Mouse (Mus musculus) skeletal muscle tissue, adult 2 months (tissue): Measurements from ENCODE around the gene Topbp1.
A peak's percentile ranks its signal among the peaks of the same experiment; 100 is the strongest.
"Not testable (repeated sequence)": the region's sequence is repeated elsewhere in the genome, so short reads cannot be mapped to it uniquely, and the experiment has no call there.

ENCODE experiments used
- DNase-seq: peaks from one replicate; pipeline ENCODE4 v3.0.0-alpha.2; 2012; ENCODE audit warnings: low read depth, low spot score

Topbp1 gene

GRCm38 (mm10) chr9:103348791-103349190 lies 43.8 kb downstream of the Topbp1 start:
- DNase-seq = no peak

GRCm38 (mm10) chr9:103353500-103354260 lies 48.7 kb downstream of the Topbp1 start:
- DNase-seq = not testable (repeated sequence)

DNA sequence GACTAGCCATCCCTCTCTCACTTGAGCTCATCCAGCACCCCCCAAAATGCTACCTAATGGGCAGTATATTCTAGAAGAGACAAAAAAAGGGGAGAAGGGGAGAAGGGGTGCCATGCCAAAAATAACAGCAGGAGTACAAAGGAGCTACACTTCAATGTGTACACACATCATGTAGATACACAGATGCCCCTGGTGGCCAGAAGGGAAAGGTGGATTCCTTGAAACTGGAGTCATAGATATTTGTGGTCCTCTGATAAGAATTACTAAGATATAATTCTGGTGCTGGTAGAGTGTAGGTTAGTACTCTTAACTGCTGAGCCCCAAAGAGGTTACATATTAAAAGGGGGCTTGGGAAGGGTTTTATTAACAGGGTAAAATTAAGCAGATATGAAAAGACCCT lies 52.9 kb downstream of the Topbp1 start:
- no peak for DNase-seq

- DNase-seq = no peak
Observed at GRCm38 (mm10) chr9:103358545-103358944, 53.5 kb downstream of the Topbp1 start.

- no peak for DNase-seq
Observed at GRCm38 (mm10) chr9:103360642-103361041, 55.6 kb downstream of the Topbp1 start.

DNA sequence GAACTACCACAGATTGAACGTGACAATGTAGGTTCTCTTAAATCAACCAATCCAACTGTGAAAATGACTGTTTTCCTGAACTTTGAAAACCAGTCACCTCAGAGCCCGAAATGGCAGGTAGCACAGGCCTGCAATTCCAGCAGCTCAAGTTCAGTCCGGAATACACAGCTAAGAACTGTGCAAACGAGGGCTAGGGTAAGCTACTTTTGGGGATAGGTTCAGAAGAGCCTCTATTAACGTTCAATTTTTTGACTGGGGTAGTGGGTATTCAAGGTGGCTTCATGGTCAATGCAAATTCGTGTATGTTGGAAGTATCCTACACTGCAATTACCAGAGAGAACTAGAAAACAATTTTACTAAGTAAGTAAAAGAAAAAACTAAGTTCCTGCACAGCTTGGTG lies 58.1 kb downstream of the Topbp1 start:
- DNase-seq = no peak

- DNase-seq = no peak
Observed at GRCm38 (mm10) chr9:103363730-103364417, 58.9 kb downstream of the Topbp1 start.

- DNase-seq = peak; percentile 51
Observed at GRCm38 (mm10) chr9:103364601-103365289, 59.7 kb downstream of the Topbp1 start.

DNA sequence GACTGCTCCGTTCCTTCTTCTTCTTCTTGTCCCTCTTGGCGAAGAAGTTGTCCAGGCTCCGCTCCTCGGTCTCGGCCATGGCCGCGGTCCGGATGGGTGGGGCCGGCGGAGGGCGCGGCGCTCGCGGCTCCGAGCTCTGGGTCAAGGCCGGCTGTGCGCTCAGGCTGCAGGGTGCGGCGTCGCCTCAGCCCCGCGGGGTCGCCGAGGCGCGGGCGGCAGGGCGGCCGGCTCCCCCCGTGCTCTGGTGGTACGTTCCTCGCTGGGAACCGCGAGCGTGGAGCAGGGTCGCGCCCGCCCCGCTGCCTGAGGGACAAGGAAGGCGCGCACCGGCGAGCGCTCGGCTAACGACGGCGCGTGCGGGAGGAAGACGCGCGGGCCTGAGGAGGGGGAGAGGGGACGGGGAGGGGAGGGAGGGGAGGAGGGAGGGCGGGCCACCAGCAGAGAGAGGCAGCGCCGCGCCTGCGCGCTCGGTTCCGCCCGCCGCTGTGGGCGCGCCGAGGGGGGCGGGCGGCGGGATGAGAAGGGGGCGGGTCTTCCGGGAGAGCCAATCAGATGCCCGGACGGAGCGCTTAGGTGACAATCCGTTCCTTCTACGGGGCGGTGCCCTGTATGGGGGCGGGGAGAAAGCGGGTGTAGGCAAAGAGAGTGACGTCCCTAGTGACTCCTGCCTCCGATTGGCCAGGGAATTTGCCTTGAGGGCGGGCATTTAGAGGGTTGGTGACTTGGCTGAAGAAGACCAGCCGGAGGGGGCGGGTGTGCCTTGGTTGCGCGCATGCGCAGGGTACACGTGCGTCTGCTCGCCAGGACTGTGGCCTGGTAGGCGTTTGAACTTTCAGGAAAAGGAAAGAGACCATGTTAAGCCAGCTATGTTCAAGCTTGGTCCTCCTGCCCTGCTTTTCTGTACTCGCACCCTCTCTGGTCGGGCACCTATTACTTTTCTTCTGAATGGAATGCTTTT lies 60.6 kb downstream of the Topbp1 start, which contains the start of gene Cdv3:
TSS of gene Cdv3 (minus strand) at position 551 of the 958 bp plus-strand sequence.
- peak; percentile 100 for DNase-seq

GRCm38 (mm10) chr9:103366356-103366755 lies 61.3 kb downstream of the Topbp1 start:
- DNase-seq = no peak

GRCm38 (mm10) chr9:103369951-103370350 lies 64.9 kb downstream of the Topbp1 start:
- DNase-seq = no peak

DNA sequence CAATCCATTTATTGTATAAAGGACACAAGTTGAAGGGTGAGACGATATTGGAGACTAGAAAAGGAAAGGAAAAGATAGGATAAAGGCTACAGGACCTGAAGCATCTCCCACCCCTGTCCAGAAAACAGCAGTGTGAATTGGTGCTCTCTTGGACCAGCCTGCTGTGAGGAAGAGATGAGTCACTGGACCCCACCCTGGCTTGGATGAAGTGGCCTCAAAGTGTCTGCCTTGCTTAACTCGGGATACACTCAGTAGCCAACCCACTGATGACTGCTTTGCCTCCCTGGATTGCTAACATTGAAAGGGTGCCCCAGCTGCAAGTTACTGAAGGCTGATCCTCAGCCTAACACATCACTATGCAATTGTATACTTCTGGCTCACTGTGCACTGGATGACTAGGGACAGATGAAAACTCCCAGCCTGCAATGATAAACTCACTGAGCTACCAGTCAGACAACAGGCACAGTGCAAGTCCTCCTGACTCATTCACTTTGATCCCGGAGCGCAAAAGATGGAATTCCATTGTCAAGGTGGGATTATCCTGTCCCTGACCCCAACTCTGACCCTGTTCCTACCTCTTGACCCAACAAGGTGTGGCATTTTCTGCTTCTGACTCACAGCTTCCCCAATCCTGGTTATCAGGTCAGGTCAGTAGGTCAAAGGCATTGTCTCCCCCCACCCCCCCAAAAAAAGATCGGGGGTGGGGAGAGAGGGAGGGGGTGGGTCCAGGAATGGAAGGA lies 67.4 kb downstream of the Topbp1 start:
- DNase-seq = peak; percentile 23

GRCm38 (mm10) chr9:103376346-103377320 lies 71.6 kb downstream of the Topbp1 start:
- no peak for DNase-seq

- no peak for DNase-seq
Observed at GRCm38 (mm10) chr9:103378686-103379085, 73.7 kb downstream of the Topbp1 start.

- DNase-seq = no peak
Observed at GRCm38 (mm10) chr9:103379199-103379598, 74.2 kb downstream of the Topbp1 start.

DNA sequence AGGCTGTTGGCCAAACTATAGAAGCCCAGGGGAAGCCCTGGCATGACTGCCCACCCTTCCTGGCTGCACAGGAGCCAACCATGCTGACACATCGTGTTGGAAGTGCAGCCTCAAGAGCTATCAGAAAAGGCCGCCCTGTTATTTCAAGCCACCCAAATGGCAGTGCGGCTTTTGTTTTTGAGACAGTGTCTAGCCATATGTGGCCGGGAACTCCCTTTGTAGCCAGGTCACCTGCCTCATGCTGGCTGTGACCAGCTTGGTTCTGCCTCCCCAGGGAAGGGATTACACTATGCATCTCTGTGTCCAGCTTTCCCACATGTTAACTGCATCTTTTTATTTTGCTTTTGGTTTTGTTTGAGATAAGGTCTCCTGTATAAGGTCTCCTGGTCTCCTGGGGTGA lies 75.6 kb downstream of the Topbp1 start:
- no peak for DNase-seq

GRCm38 (mm10) chr9:103382989-103383388 lies 78.0 kb downstream of the Topbp1 start:
- DNase-seq = no peak

GRCm38 (mm10) chr9:103383576-103383975 lies 78.6 kb downstream of the Topbp1 start:
- DNase-seq = no peak

DNA sequence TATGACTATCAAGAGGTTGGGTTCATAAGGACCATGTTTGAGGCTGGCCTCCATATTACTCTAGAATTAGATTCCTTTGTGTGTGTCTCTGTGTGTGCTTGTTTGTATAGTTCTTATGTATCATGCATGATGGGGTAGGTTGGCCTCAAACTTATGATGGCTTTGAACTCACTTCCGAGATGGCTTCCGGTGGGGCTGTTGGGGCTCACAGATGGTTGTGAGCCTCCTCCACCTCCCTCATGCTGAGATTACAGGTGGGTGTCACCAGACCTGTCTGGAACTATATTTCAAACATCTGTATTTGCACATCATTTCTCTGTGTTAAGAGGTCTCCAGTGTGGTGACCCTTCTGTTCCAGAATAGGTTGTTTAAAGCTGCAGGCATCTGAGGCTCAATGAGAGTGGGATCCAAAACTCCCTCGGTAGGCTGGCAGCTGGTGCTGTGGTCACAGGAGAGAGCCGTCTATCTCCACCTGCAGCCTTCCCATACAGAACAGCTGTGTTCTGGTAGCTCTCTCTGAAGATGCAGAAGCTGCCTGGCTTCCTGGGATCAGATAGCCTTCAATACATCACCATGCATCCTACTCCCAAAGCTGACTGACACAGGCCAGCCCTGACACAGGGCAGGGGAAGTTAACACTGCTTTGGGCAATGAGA lies 79.3 kb downstream of the Topbp1 start:
- DNase-seq = no peak
